8 mouse cellular contexts compared by ENCODE assay signal in the genomic region with DNA sequence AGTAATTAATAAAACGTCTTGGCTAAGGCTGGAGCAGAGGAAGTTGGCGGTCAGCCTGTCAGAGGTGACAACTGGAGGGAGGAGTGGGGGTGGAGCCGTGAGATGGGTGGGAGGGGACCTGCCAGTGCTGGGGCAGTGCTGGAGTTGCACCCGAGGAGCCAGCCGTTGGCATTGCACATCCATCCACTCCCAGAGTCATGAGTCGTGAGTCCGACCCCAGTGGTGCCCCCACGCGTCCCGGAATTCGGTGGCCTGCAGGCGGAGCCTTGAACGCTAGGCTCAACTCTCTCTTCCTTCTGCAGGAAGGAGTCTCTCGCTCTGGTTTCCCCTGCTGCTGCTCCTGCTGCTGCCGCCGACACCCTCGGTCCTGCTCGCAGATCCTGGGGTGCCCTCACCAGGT. TPM values are rescaled to one million over a fixed set of nuclear protein-coding genes. Genes with fewer than 3 reads are reported as not detected.
DNase-seq lines count a peak whose midpoint lies in the region; ATAC-seq and TF ChIP-seq lines count a peak whose summit lies in the region.

Gene Ptgs1 (plus strand): TSS at position 61 of the 400 bp plus-strand sequence.

- peak; percentile 72 for ATAC-seq in intestine, embryonic 15.5 days

- under 1% methylated on average over 18 of the region's 18 CpGs for WGBS in intestine, embryonic 15.5 days
- under 1% methylated on average over 18 of the region's 18 CpGs for WGBS in limb, embryonic 10.5 days

- no peak for TF ChIP-seq POLR2A in bone marrow macrophage, adult 2 months (IDR thresholded peaks at IDR 0.05; ENCODE audit: borderline replicate concordance, low read depth, low read length)

- TF ChIP-seq CTCF in bone marrow macrophage, adult 2 months (IDR thresholded peaks at IDR 0.05; ENCODE audit: low read depth, low read length): no peak

- peak within 1 kb of the TSS; percentile 53 for H3K9ac ChIP-seq in intestine, embryonic 15.5 days

- peaks cover 8% of the 10 kb centered on the region for H3K4me1 ChIP-seq in bone marrow macrophage, adult 2 months (ENCODE audit: control insufficient read depth, insufficient read depth, low read length)
- H3K4me1 ChIP-seq in intestine, embryonic 15.5 days (replicated peaks): peaks cover 22% of the 10 kb centered on the region; the same call in 1 of the 2 replicates
- H3K4me1 ChIP-seq in limb, embryonic 10.5 days: peaks cover 23% of the 10 kb centered on the region

- H3K27ac ChIP-seq in bone marrow macrophage, adult 2 months (ENCODE audit: insufficient read depth, low read depth, low read length): no peak within 1 kb of the TSS
- H3K27ac ChIP-seq in intestine, embryonic 15.5 days: 0 out of 2 replicates have a peak within 1 kb of the TSS, but pooled peaks have one; percentile 17
- 0 out of 2 replicates have a peak within 1 kb of the TSS, but pooled peaks have one; percentile 44 for H3K27ac ChIP-seq in limb, embryonic 10.5 days

- H3K4me3 ChIP-seq in bone marrow macrophage, adult 2 months (ENCODE audit: insufficient read depth, low read length): peak within 1 kb of the TSS; percentile 45
- H3K4me3 ChIP-seq in intestine, embryonic 15.5 days (replicated peaks): peak within 1 kb of the TSS; percentile 53
- H3K4me3 ChIP-seq in limb, embryonic 10.5 days: peak within 1 kb of the TSS; percentile 57

- no peaks in the 10 kb centered on the region for H3K27me3 ChIP-seq in intestine, embryonic 15.5 days (replicated peaks)
- peaks cover 20% of the 10 kb centered on the region for H3K27me3 ChIP-seq in limb, embryonic 10.5 days (ENCODE audit: low read depth, poor library complexity, severe bottlenecking)

- H3K36me3 ChIP-seq in intestine, embryonic 15.5 days: no peaks in the 10 kb centered on the region
- H3K36me3 ChIP-seq in limb, embryonic 10.5 days: no peaks in the 10 kb centered on the region

- no peaks in the 10 kb centered on the region for H3K9me3 ChIP-seq in intestine, embryonic 15.5 days
- H3K9me3 ChIP-seq in limb, embryonic 10.5 days (replicated peaks): no peaks in the 10 kb centered on the region

- peak; percentile 21 for DNase-seq in ovary, adult 18-20 months (ENCODE audit: low spot score)
- no peak for DNase-seq in ovary, postnatal 14 days (ENCODE audit: low spot score)
- DNase-seq in gonadal fat pad, adult 2 months (ENCODE audit: low read depth): no peak
- peak; percentile 56 for DNase-seq in limb, embryonic 10.5 days (ENCODE audit: low spot score)
- DNase-seq in mesoderm, embryonic 11.5 days (ENCODE audit: low read depth, low spot score): peak; percentile 30
- DNase-seq in urinary bladder, adult 2 months (ENCODE audit: low spot score): peak; percentile 53

- H3K4me2 ChIP-seq in intestine, embryonic 15.5 days (replicated peaks): peak within 1 kb of the TSS; percentile 90

RNA-seq across cellular contexts. Expression of gene Ptgs1, which starts in this region (rescaled TPM):
- polyA plus RNA-seq in bone marrow macrophage, adult 2 months (2012; ENCODE audit: insufficient read depth, insufficient read length, missing spikeins): 17.1 and 21.6 TPM in 2 replicates
- 61.1 and 66.4 TPM in 2 replicates for polyA plus RNA-seq in gonadal fat pad, adult 2 months (2012; rRNA removed)
- polyA plus RNA-seq in intestine, embryonic 15.5 days (2015; fragmentation: Nextera tagmentation; extraction: Ambion mirVana): 24.7 and 26.0 TPM in 2 replicates
- polyA plus RNA-seq in limb, embryonic 10.5 days (2016; fragmentation: Nextera tagmentation; extraction: Ambion mirVana): 2.9 and 3.3 TPM in 2 replicates
- 63.0 and 70.3 TPM in 2 replicates for polyA plus RNA-seq in urinary bladder, adult 2 months (2012; rRNA removed)

Comparison
In these comparisons a context has a peak if more than half of its experiments do, and no peak if none do; other contexts are left out.
1. DNase-seq: peak in ovary, adult 18-20 months (single experiment), limb, embryonic 10.5 days (single experiment), mesoderm, embryonic 11.5 days (single experiment) and urinary bladder, adult 2 months (single experiment); none in ovary, postnatal 14 days (single experiment) and gonadal fat pad, adult 2 months (single experiment).
2. Peak in every context shown above with its lines, with median percentiles within 50 percentile points of each other: H3K4me3 ChIP-seq.